Mouse (Mus musculus): ENCODE data around the gene Plcxd2.

GRCm38 (mm10) chr16:46021302-46021701 lies 11.3 kb upstream of the Plcxd2 start:
- TF ChIP-seq CTCF (IDR thresholded peaks at IDR 0.05; ENCODE audit: borderline replicate concordance, control insufficient read depth, extremely low read depth, insufficient read depth, low read length, poor library complexity) (no peak), POLR2A (IDR thresholded peaks at IDR 0.05; ENCODE audit: control insufficient read depth, extremely low read depth, insufficient read depth, low read length, poor library complexity) (no peak)

All from thymus, adult 2 months (tissue).